ENCODE assay signal across 22 mouse cellular contexts in genomic region chr1:186700496-186700895, GRCm38 (mm10). TPM values are rescaled to one million over a fixed set of nuclear protein-coding genes. Genes with fewer than 3 reads are reported as not detected.
A peak's percentile ranks its signal among the peaks of the same experiment; 100 is the strongest.
DNase-seq lines count a peak whose midpoint lies in the region; ATAC-seq lines count a peak whose summit lies in the region.
"Had no signal": no experiment of that assay in that cellular context is flagged by ENCODE, and none has a peak within 500 bp of the region (broad histone marks: within the 10 kb centered on the region; RNA-seq: fewer than 3 reads in every experiment).

No protein-coding gene starts in this region.

- H3K9me3 ChIP-seq in heart, embryonic 15.5 days (replicated peaks): no peaks in the 10 kb centered on the region
- H3K9me3 ChIP-seq in limb, embryonic 12.5 days: no peaks in the 10 kb centered on the region
- no peaks in the 10 kb centered on the region for H3K9me3 ChIP-seq in limb, embryonic 10.5 days (replicated peaks)
- H3K9me3 ChIP-seq in embryonic facial prominence, embryonic 14.5 days (ENCODE audit: control insufficient read depth, low read length): no peaks in the 10 kb centered on the region
- no peaks in the 10 kb centered on the region for H3K9me3 ChIP-seq in limb, embryonic 13.5 days
- no peaks in the 10 kb centered on the region for H3K9me3 ChIP-seq in forebrain, embryonic 11.5 days (ENCODE audit: control insufficient read depth, low read length)
- H3K9me3 ChIP-seq: forebrain, embryonic 15.5 days; liver, embryonic 13.5 days had no signal

- no peak overlapping the region for H3K9ac ChIP-seq in heart, embryonic 15.5 days
- no peak overlapping the region for H3K9ac ChIP-seq in limb, embryonic 12.5 days (replicated peaks)
- H3K9ac ChIP-seq in embryonic facial prominence, embryonic 14.5 days (ENCODE audit: low read depth, low read length): peak overlapping the region; percentile 34; the same call in 1 of the 2 replicates
- no peak overlapping the region for H3K9ac ChIP-seq in limb, embryonic 13.5 days
- H3K9ac ChIP-seq in forebrain, embryonic 11.5 days (ENCODE audit: low read length): no peak overlapping the region
- H3K9ac ChIP-seq: forebrain, embryonic 15.5 days; liver, embryonic 13.5 days had no signal

- no peak for DNase-seq in heart, adult 11 months
- no peak for DNase-seq in limb, embryonic 10.5 days (ENCODE audit: low spot score)
- DNase-seq in embryonic facial prominence, embryonic 14.5 days (ENCODE audit: low spot score): no peak
- DNase-seq in forebrain, embryonic 11.5 days (ENCODE audit: low spot score): no peak
- no peak for DNase-seq in frontal cortex, postnatal 14 days (ENCODE audit: low spot score in 2 of 2)
- DNase-seq: adrenal gland, adult 2 months; cerebellum, adult 11-12 months; cerebellum, postnatal 10 days; gastrocnemius, postnatal 14 days; heart, adult 2 months; heart, postnatal 14 days; kidney, adult 8-10 months; kidney, postnatal 10 days; liver, embryonic 13.5 days; lung, adult 2 months; thymus, postnatal 14 days had no signal

- no peak overlapping the region for H3K4me3 ChIP-seq in heart, embryonic 15.5 days
- H3K4me3 ChIP-seq in limb, embryonic 12.5 days (replicated peaks): 0 out of 2 replicates have a peak overlapping the region, but pooled peaks have one; percentile 8
- H3K4me3 ChIP-seq in limb, embryonic 10.5 days: no peak overlapping the region
- H3K4me3 ChIP-seq in embryonic facial prominence, embryonic 14.5 days (ENCODE audit: low read depth, low read length): peak overlapping the region; percentile 58
- H3K4me3 ChIP-seq in limb, embryonic 13.5 days: peak overlapping the region; percentile 24
- no peak overlapping the region for H3K4me3 ChIP-seq in forebrain, embryonic 11.5 days (ENCODE audit: low read depth, low read length)
- H3K4me3 ChIP-seq: forebrain, embryonic 15.5 days; heart, adult 2 months; liver, embryonic 13.5 days had no signal

- WGBS in heart, embryonic 15.5 days: 82% methylated on average over 3 of the region's 3 CpGs
- 83% methylated on average over 3 of the region's 3 CpGs for WGBS in limb, embryonic 12.5 days
- 86% methylated on average over 3 of the region's 3 CpGs for WGBS in limb, embryonic 10.5 days
- 72% methylated on average over 3 of the region's 3 CpGs for WGBS in embryonic facial prominence, embryonic 14.5 days
- WGBS in limb, embryonic 13.5 days: 84% methylated on average over 3 of the region's 3 CpGs
- WGBS in forebrain, embryonic 11.5 days: 90% methylated on average over 3 of the region's 3 CpGs

- no peaks in the 10 kb centered on the region for H3K27me3 ChIP-seq in heart, embryonic 15.5 days
- H3K27me3 ChIP-seq in limb, embryonic 12.5 days: no peaks in the 10 kb centered on the region
- no peaks in the 10 kb centered on the region for H3K27me3 ChIP-seq in limb, embryonic 10.5 days (ENCODE audit: low read depth, poor library complexity, severe bottlenecking)
- no peaks in the 10 kb centered on the region for H3K27me3 ChIP-seq in embryonic facial prominence, embryonic 14.5 days (replicated peaks; ENCODE audit: control insufficient read depth, insufficient read depth, low read length)
- H3K27me3 ChIP-seq in limb, embryonic 13.5 days: no peaks in the 10 kb centered on the region
- H3K27me3 ChIP-seq in forebrain, embryonic 11.5 days (ENCODE audit: control insufficient read depth, insufficient read depth, low read length): peaks cover 2% of the 10 kb centered on the region; the same call in 1 of the 2 replicates
- H3K27me3 ChIP-seq: forebrain, embryonic 15.5 days had no signal

- 0 out of 2 replicates have a peak overlapping the region, but pooled peaks have one; percentile 4 for H3K4me2 ChIP-seq in heart, embryonic 15.5 days
- peak overlapping the region; percentile 75 for H3K4me2 ChIP-seq in limb, embryonic 12.5 days
- peak overlapping the region; percentile 45 for H3K4me2 ChIP-seq in embryonic facial prominence, embryonic 14.5 days (ENCODE audit: low read depth, low read length)
- H3K4me2 ChIP-seq in limb, embryonic 13.5 days (replicated peaks): peak overlapping the region; percentile 80
- H3K4me2 ChIP-seq in forebrain, embryonic 11.5 days (ENCODE audit: low read depth, low read length, severe bottlenecking): no peak overlapping the region
- H3K4me2 ChIP-seq: forebrain, embryonic 15.5 days; liver, embryonic 13.5 days; midbrain, embryonic 11.5 days had no signal

- H3K36me3 ChIP-seq in heart, embryonic 15.5 days: no peaks in the 10 kb centered on the region
- H3K36me3 ChIP-seq in limb, embryonic 12.5 days: peaks cover 24% of the 10 kb centered on the region
- peaks cover 20% of the 10 kb centered on the region for H3K36me3 ChIP-seq in limb, embryonic 10.5 days
- H3K36me3 ChIP-seq in embryonic facial prominence, embryonic 14.5 days (ENCODE audit: control insufficient read depth, insufficient read depth, low read length): peaks cover 8% of the 10 kb centered on the region; the same call in 1 of the 2 replicates
- peaks cover 22% of the 10 kb centered on the region for H3K36me3 ChIP-seq in limb, embryonic 13.5 days
- no peaks in the 10 kb centered on the region for H3K36me3 ChIP-seq in forebrain, embryonic 11.5 days (ENCODE audit: control insufficient read depth, insufficient read depth, low read length)
- H3K36me3 ChIP-seq: forebrain, embryonic 15.5 days; liver, embryonic 13.5 days had no signal

- H3K4me1 ChIP-seq in heart, embryonic 15.5 days (replicated peaks): peaks cover 29% of the 10 kb centered on the region
- H3K4me1 ChIP-seq in limb, embryonic 12.5 days (replicated peaks): peaks cover 18% of the 10 kb centered on the region
- peaks cover 31% of the 10 kb centered on the region for H3K4me1 ChIP-seq in limb, embryonic 10.5 days
- peaks cover 26% of the 10 kb centered on the region for H3K4me1 ChIP-seq in embryonic facial prominence, embryonic 14.5 days (ENCODE audit: control insufficient read depth, insufficient read depth, low read length)
- H3K4me1 ChIP-seq in limb, embryonic 13.5 days: peaks cover 50% of the 10 kb centered on the region
- no peaks in the 10 kb centered on the region for H3K4me1 ChIP-seq in forebrain, embryonic 11.5 days (replicated peaks; ENCODE audit: control insufficient read depth, insufficient read depth, low read length)

- H3K27ac ChIP-seq in heart, embryonic 15.5 days: no peak overlapping the region
- no peak overlapping the region for H3K27ac ChIP-seq in limb, embryonic 12.5 days
- H3K27ac ChIP-seq in limb, embryonic 10.5 days: no peak overlapping the region
- 0 out of 2 replicates have a peak overlapping the region, but pooled peaks have one; percentile 15 for H3K27ac ChIP-seq in embryonic facial prominence, embryonic 14.5 days (replicated peaks; ENCODE audit: low read depth, low read length)
- no peak overlapping the region for H3K27ac ChIP-seq in limb, embryonic 13.5 days
- H3K27ac ChIP-seq in forebrain, embryonic 11.5 days (ENCODE audit: low read depth, low read length): no peak overlapping the region
- H3K27ac ChIP-seq: forebrain, embryonic 15.5 days; heart, adult 2 months; liver, embryonic 13.5 days had no signal

- ATAC-seq in heart, embryonic 15.5 days (replicated peaks; ENCODE audit: insufficient number of reproducible peaks, insufficient read depth, low FRiP score, low read depth): no peak
- no peak for ATAC-seq in limb, embryonic 12.5 days (ENCODE audit: insufficient number of reproducible peaks, insufficient read depth, low FRiP score, low TSS enrichment, low read depth)
- no peak for ATAC-seq in embryonic facial prominence, embryonic 14.5 days (ENCODE audit: low read depth)
- no peak for ATAC-seq in limb, embryonic 13.5 days (ENCODE audit: low FRiP score, low read depth)
- ATAC-seq in forebrain, embryonic 11.5 days (replicated peaks; ENCODE audit: low FRiP score): no peak
- ATAC-seq: forebrain, embryonic 15.5 days; inflammation-experienced regulatory T-cells, adult 6 months had no signal

RNA-seq across cellular contexts. Expression of gene Tgfb2, which starts 5.3 kb away (rescaled TPM):
- polyA plus RNA-seq in heart, embryonic 15.5 days (2015; fragmentation: Nextera tagmentation; extraction: Ambion mirVana): 43.7 and 50.7 TPM in 2 replicates
- 81.9 and 83.7 TPM in 2 replicates for polyA plus RNA-seq in limb, embryonic 12.5 days (2016; fragmentation: Nextera tagmentation; extraction: Ambion mirVana)
- 21.8 and 39.7 TPM in 2 replicates for polyA plus RNA-seq in limb, embryonic 10.5 days (2016; fragmentation: Nextera tagmentation; extraction: Ambion mirVana)
- polyA plus RNA-seq in embryonic facial prominence, embryonic 14.5 days (2014; fragmentation: Nextera tagmentation; extraction: Ambion mirVana): 47.8 and 67.6 TPM in 2 replicates
- polyA plus RNA-seq in limb, embryonic 13.5 days (2015; fragmentation: Nextera tagmentation; extraction: Ambion mirVana): 101 and 106 TPM in 2 replicates
- 17.2 and 20.6 TPM in 2 replicates for polyA plus RNA-seq in forebrain, embryonic 11.5 days (2014; fragmentation: Nextera tagmentation; extraction: Ambion mirVana)

RNA-seq across cellular contexts. Expression of gene Rrp15, which starts 48.7 kb away (rescaled TPM):
- polyA plus RNA-seq in heart, embryonic 15.5 days (2015; fragmentation: Nextera tagmentation; extraction: Ambion mirVana): 27.7 and 32.5 TPM in 2 replicates
- polyA plus RNA-seq in limb, embryonic 12.5 days (2016; fragmentation: Nextera tagmentation; extraction: Ambion mirVana): 77.2 and 77.8 TPM in 2 replicates
- 93.2 and 113 TPM in 2 replicates for polyA plus RNA-seq in limb, embryonic 10.5 days (2016; fragmentation: Nextera tagmentation; extraction: Ambion mirVana)
- 59.7 and 61.5 TPM in 2 replicates for polyA plus RNA-seq in embryonic facial prominence, embryonic 14.5 days (2014; fragmentation: Nextera tagmentation; extraction: Ambion mirVana)
- polyA plus RNA-seq in limb, embryonic 13.5 days (2015; fragmentation: Nextera tagmentation; extraction: Ambion mirVana): 69.4 and 75.6 TPM in 2 replicates
- 64.5 and 69.4 TPM in 2 replicates for polyA plus RNA-seq in forebrain, embryonic 11.5 days (2014; fragmentation: Nextera tagmentation; extraction: Ambion mirVana)

Comparison
In these comparisons a context has a peak if more than half of its experiments do, and no peak if none do; other contexts are left out.
1. H3K4me3 ChIP-seq: peak in limb, embryonic 12.5 days (single experiment), embryonic facial prominence, embryonic 14.5 days (single experiment) and limb, embryonic 13.5 days (single experiment); none in heart, embryonic 15.5 days (single experiment), limb, embryonic 10.5 days (single experiment) and forebrain, embryonic 11.5 days (single experiment).